Mouse (Mus musculus) limb, embryonic 13.5 days (tissue): ENCODE data around the gene Hmces. TPM values are rescaled to one million over a fixed set of nuclear protein-coding genes. Genes with fewer than 3 reads are reported as not detected.

Experiments
- ATAC-seq: fragments of 200-750 bp; cut with Nextera tagmentation; 2 replicates; pipeline ENCODE4 v1.8.0; 2017; ENCODE audit warnings: low read depth, moderate number of reproducible peaks, moderate TSS enrichment; ENCODE audit not compliant: low FRiP score
- H3K27ac ChIP-seq: fragments of 300-500 bp; sonication (generic); 2 replicates; pipeline ENCODE4 v1.5.1; 2015; ENCODE audit warnings: inconsistent platforms, mild to moderate bottlenecking, moderate library complexity
- H3K27me3 ChIP-seq: fragments of 300-500 bp; sonication (generic); 2 replicates; pipeline ENCODE4 v1.6.1; 2015; ENCODE audit warnings: mild to moderate bottlenecking, inconsistent platforms
- H3K36me3 ChIP-seq: fragments of 300-500 bp; sonication (generic); 2 replicates; pipeline ENCODE4 v1.6.1; 2015; ENCODE audit warnings: inconsistent platforms, mild to moderate bottlenecking, moderate library complexity
- H3K4me1 ChIP-seq: fragments of 300-500 bp; sonication (generic); 2 replicates; pipeline ENCODE4 v1.6.1; 2015; ENCODE audit warnings: inconsistent platforms
- H3K4me2 ChIP-seq: fragments of 300-500 bp; sonication (generic); replicated peaks from 2 replicates; pipeline ENCODE4 v1.6.1; 2015; ENCODE audit warnings: inconsistent platforms, mild to moderate bottlenecking, moderate library complexity
- H3K4me3 ChIP-seq: fragments of 300-500 bp; sonication (generic); 2 replicates; pipeline ENCODE4 v1.5.1; 2015; ENCODE audit warnings: moderate library complexity, mild to moderate bottlenecking, inconsistent platforms
- H3K9ac ChIP-seq: fragments of 300-500 bp; sonication (generic); 2 replicates; pipeline ENCODE4 v1.6.1; 2015; ENCODE audit warnings: mild to moderate bottlenecking, inconsistent platforms
- H3K9me3 ChIP-seq: fragments of 300-500 bp; sonication (generic); 2 replicates; pipeline ENCODE4 v1.6.1; 2016; ENCODE audit warnings: inconsistent platforms
- WGBS: fragments of 180-500 bp; shearing (Covaris S2); methylation state at CpG from one replicate; pipeline ENCODE4 v1.1.7; 2015; 5-methylcytosine and 5-hydroxymethylcytosine counted together
- microRNA-seq: library from miRNA; unstranded; fragments of <30 nt; microRNA quantifications from one replicate; pipeline ENCODE4, GENCODE M21; 2016
- polyA plus RNA-seq: library from polyadenylated mRNA; unstranded; fragments of >200 nt; fragmentation: Nextera tagmentation; extraction: Ambion mirVana; gene quantifications from 2 replicates; pipeline ENCODE4 v1.2.1, GENCODE M21; 2015

Gene Hmces
- polyA plus RNA-seq, 1 experiment from 2014 or later: 69.0 TPM

- H3K9ac ChIP-seq: peak overlapping the region; percentile 97
Observed at GRCm38 (mm10) chr6:87982506-87982905, 68.8 kb downstream of the Hmces start.

More at GRCm38 (mm10) chr6:87982506-87982905, 68.8 kb downstream of the Hmces start:
- WGBS: 72% methylated on average over 9 of the region's 9 CpGs
- peak overlapping the region; percentile 80 for H3K4me2 ChIP-seq
- peaks cover 20% of the 10 kb centered on the region for H3K4me1 ChIP-seq
- H3K27ac ChIP-seq: no peak overlapping the region
- H3K9me3 ChIP-seq: no peaks in the 10 kb centered on the region
- no peak for ATAC-seq
- peaks cover 34% of the 10 kb centered on the region for H3K36me3 ChIP-seq
- peak overlapping the region; percentile 98 for H3K4me3 ChIP-seq
- H3K27me3 ChIP-seq: no peaks in the 10 kb centered on the region

Small RNA genes lying within 50 kb of the gene (microRNA-seq; reads per million reads assigned to microRNA genes)
- not detected for gene Gm47286

Other genes starting within 250 kb of the Hmces start
- gene Aplf, start 241.7 kb upstream of the Hmces start, polyA plus RNA-seq: 13.4 and 15.4 TPM in 2 replicates
- gene Efcc1, start 183.1 kb upstream of the Hmces start, polyA plus RNA-seq: 0.32 and 0.62 TPM in 2 replicates
- 0.94 and 1.6 TPM in 2 replicates for gene Gp9, start 135.9 kb upstream of the Hmces start, polyA plus RNA-seq
- gene Rab43, start 101.8 kb upstream of the Hmces start, polyA plus RNA-seq: 9.8 and 10.3 TPM in 2 replicates
- 3.7 and 6.8 TPM in 2 replicates for gene Gm45140, start 78.1 kb upstream of the Hmces start, polyA plus RNA-seq
- 46.7 and 53.7 TPM in 2 replicates for gene Isy1, start 75.1 kb upstream of the Hmces start, polyA plus RNA-seq
- gene Cnbp, start 62.8 kb upstream of the Hmces start, polyA plus RNA-seq: 1,115 and 1,121 TPM in 2 replicates
- gene Copg1, start 26.1 kb upstream of the Hmces start, polyA plus RNA-seq: 186 and 193 TPM in 2 replicates
- 27.8 and 40.0 TPM in 2 replicates for gene H1fx, start 67.7 kb downstream of the Hmces start, polyA plus RNA-seq
- 184 and 186 TPM in 2 replicates for gene Rab7, start 131.3 kb downstream of the Hmces start, polyA plus RNA-seq
- gene Rpn1, start 170.5 kb downstream of the Hmces start, polyA plus RNA-seq: 391 and 427 TPM in 2 replicates